Mouse (Mus musculus): Measurements from ENCODE around the gene Gm17660.

GRCm38 (mm10) chr5:104096078-104096938 is 18.9 kb upstream of the Gm17660 start:
- TF ChIP-seq CTCF (IDR thresholded peaks at IDR 0.05; ENCODE audit: low read depth, low read length) (no peak), POLR2A (IDR thresholded peaks at IDR 0.05; ENCODE audit: borderline replicate concordance, low read depth, low read length) (no peak)

All from bone marrow macrophage, adult 2 months (primary cell).